Mouse (Mus musculus) layer of hippocampus, postnatal 25 days (tissue): ENCODE results near the gene Trpv2. TPM values are rescaled to one million over a fixed set of nuclear protein-coding genes. Genes with fewer than 3 reads are reported as not detected.
"Not testable (repeated sequence)": the region's sequence is repeated elsewhere in the genome, so short reads cannot be mapped to it uniquely, and the experiment has no call there.

Source experiments
- DNase-seq, 2 experiments: peaks; one replicate each; pipeline ENCODE4 v3.0.0; 2022; ENCODE audit warnings: mixed read lengths in 2 of 2, low spot score in 1 of 2; ENCODE audit errors: extremely low spot score in 1 of 2
- total RNA-seq, 2 experiments: library from RNA; stranded (reverse); gene quantifications; 2 replicates each; pipeline ENCODE4 v1.2.3; 2021

Gene Trpv2
- total RNA-seq, 2 experiments from 2014 or later = 14.3 to 16.0 TPM

- no peak for DNase-seq
These were observed 72.2 kb downstream of the Trpv2 start for GRCm38 (mm10) chr11:62646495-62646843.

DNA sequence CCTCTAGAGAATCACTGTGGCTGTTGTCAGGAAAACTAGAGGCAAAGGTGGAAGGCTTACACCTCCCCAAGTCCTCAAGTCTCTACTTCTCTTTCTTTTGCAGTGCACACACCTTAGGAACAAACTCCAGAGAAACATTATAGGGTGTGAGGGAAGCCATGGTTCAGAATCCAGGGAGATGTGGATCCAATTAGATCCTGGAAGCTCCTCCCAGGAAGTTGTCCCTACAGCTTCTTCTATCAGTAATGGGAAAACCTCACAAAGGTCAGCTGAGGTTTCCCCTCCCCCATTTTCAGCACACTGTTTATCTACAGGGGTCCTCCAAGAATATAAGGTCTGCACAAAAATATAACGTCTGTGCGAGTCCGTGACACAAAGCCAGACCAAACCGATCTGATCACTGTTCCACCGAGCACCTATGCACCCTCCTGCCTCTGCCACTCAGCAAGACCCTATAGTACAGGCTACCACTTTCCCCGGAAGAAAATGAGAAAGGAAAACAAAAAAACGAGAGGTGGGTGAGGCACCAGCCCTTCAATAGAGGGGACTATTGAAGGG is 72.8 kb downstream of the Trpv2 start:
- no peak for DNase-seq

- peak in 1 of 2 experiments; percentile 20 for DNase-seq
These were observed 73.6 kb downstream of the Trpv2 start, which contains the start of gene Lrrc75a for GRCm38 (mm10) chr11:62647661-62648590. Lrrc75a (minus strand) TSS chr11:62648523.

GRCm38 (mm10) chr11:62648591-62649391 is 74.5 kb downstream of the Trpv2 start, which contains the start of gene Mmgt2:
Mmgt2 (plus strand) TSS chr11:62648664.
- DNase-seq = peak; percentile 88 to 95

GRCm38 (mm10) chr11:62649803-62650202 is 75.5 kb downstream of the Trpv2 start:
- not testable (repeated sequence) for DNase-seq

Other genes starting within 250 kb of the Trpv2 start
- gene Pigl, start 116.0 kb upstream of the Trpv2 start, total RNA-seq = 1 to 10 TPM; 6.0 to 7.5 TPM
- gene Ncor1, start 115.9 kb upstream of the Trpv2 start, total RNA-seq = 100 to 1,000 TPM; 251 to 321 TPM
- gene Cenpv, start 35.2 kb upstream of the Trpv2 start, total RNA-seq = 10 to 100 TPM; 41.1 to 44.8 TPM
- gene Ubb, start 23.3 kb upstream of the Trpv2 start, total RNA-seq = 1,000 to 10,000 TPM; 1,687 to 1,997 TPM
- 1 to 10 TPM; 8.1 to 9.9 TPM for gene Lrrc75a, start 74.0 kb downstream of the Trpv2 start, total RNA-seq
- gene Mmgt2, start 74.2 kb downstream of the Trpv2 start, total RNA-seq = 10 to 100 TPM; 16.5 to 17.9 TPM
- 10 to 100 TPM; 15.5 to 19.2 TPM for gene Zfp287, start 157.4 kb downstream of the Trpv2 start, total RNA-seq
- not detected for gene Gm10428, start 178.6 kb downstream of the Trpv2 start, total RNA-seq
- 10 to 100 TPM; 21.9 to 22.8 TPM for gene Zfp286, start 215.0 kb downstream of the Trpv2 start, total RNA-seq
- 1 to 10 TPM; 2.2 to 2.5 TPM for gene Trim16, start 245.7 kb downstream of the Trpv2 start, total RNA-seq